Mouse (Mus musculus) left cerebral cortex, adult 2 months (tissue): Measurements from ENCODE around the gene Gm42957. TPM values are rescaled to one million over a fixed set of nuclear protein-coding genes. Genes with fewer than 3 reads are reported as not detected.
"Not testable (repeated sequence)": the region's sequence is repeated elsewhere in the genome, so short reads cannot be mapped to it uniquely, and the experiment has no call there.

ENCODE experiments used
- DNase-seq, 2 experiments: peaks; one replicate each; pipeline ENCODE4 v3.0.0; 2021 to 2022; ENCODE audit warnings: low spot score in 2 of 2, mixed read lengths in 1 of 2; ENCODE audit errors: extremely low spot score in 1 of 2
- H3K27ac ChIP-seq: fragments of 200-600 bp; 2 replicates; pipeline ENCODE4 v1.8.1; 2022
- H3K4me3 ChIP-seq: fragments of 200-600 bp; 2 replicates; pipeline ENCODE4 v1.8.1; 2022
- CTCF ChIP-seq: fragments of 200-600 bp; IDR thresholded peaks from 2 replicates; pipeline ENCODE4 v1.8.1; 2022; ENCODE audit warnings: antibody characterized with exemption, mild to moderate bottlenecking, moderate library complexity
- intact Hi-C: fragments of 180-260 bp; cut with DNase I; formaldehyde crosslinking; loops from one replicate; pipeline ENCODE4 v1.15.1; 2025
- total RNA-seq, 2 experiments: library from RNA; stranded (reverse); gene quantifications; 2 replicates each; pipeline ENCODE4 v1.2.3; 2021

Gene Gm42957
- total RNA-seq, 2 experiments from 2014 or later, result 0.41 to 0.68 TPM

DNA sequence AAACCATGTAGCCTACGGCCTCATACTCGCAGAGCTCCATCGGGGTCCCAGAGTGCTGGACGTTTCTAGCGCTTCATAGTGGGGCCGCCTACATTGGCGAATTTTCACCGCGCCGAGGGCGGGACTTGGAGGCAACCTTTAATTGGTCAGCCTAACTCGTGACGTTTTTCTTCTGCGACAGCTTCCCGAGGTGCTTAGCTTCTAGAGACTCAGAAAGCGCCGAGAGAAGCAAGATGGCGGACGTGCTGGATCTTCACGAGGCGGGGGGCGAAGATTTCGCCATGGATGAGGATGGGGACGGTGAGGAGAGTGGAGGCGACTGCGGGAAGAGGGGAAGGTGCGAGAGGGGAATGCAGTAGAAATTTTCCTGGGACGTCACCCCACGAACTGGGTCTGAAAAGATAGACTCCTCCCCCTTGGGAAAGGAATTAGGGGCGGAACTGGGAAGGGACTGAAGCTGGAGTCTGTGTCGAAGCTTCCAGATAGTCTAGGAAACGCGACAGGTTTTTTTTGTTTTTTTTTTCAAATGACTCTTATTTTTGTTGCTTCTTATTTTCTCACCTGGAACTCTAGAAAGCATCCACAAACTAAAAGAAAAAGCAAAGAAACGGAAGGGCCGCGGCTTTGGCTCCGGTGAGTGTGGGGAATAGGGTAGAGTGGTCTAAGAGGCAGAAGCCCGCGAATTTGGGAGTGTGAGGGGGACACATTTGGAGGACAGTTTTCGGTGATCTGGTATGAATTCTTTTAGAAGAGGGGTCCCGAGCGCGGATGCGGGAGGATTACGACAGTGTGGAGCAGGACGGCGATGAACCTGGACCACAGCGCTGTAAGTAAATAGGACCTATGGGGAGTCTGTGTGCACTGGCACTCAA is 5.3 kb upstream of the Gm42957 start, which contains the start of gene Rbm8a:
Rbm8a (plus strand) TSS at position 205 of the 872 bp plus-strand sequence.
- peak; percentile 95 to 96 for DNase-seq
- TF ChIP-seq CTCF, result no peak
- intact Hi-C loops, result loop anchor here (2.0 kb wide), 1 partner anchor 27 kb away; no protein-coding TSS in a partner anchor
- Histone ChIP-seq H3K4me3 (peak within 1 kb of the TSS; percentile 66), H3K27ac (peak within 1 kb of the TSS; percentile 89)

DNA sequence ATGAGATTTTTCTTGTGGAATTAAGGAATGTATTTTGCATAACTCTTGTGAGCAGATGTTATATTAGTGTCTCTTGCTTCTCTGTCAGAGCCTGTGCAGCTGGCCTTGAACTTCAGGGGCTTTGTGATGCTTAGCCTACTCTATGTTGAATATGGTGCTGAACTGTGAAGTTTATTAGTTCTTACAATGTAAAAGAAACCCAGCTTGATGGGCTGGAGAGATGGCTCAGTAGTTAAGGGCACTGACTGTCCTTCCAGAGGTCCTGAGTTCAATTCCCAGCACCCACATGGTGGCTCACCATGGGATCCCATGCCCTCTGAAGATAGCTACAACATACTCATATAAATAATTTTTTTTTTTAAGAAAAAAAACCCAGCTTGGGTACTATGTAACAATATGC is 3.2 kb upstream of the Gm42957 start:
- Histone ChIP-seq H3K4me3 (no peak overlapping the region), H3K27ac (no peak overlapping the region)
- intact Hi-C loops, result no loop called here
- no peak for TF ChIP-seq CTCF
- no peak for DNase-seq

DNA sequence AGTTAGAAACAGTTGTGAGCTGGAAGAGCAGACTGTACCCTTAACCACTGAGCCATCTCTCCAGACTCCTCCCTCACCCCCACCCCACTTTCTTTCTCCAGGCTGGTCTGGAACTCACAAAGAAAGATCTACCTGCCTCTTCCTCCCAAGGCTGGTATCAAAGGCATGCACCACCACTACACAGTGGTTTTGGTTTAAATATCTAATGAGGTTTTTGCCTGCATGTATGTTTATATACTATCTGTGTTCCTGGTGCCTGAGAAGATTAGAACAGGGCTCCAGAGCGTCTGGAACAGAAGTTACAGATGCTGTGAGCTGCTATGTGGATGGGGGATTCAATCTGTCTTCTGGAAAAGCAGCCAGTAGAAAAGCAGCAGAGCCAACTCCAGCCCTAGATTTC is 1.3 kb upstream of the Gm42957 start:
- no peak for DNase-seq
- H3K4me3 ChIP-seq, result no peak overlapping the region
- intact Hi-C loops, result no loop called here
- TF ChIP-seq CTCF, result no peak
- H3K27ac ChIP-seq, result no peak overlapping the region

DNA sequence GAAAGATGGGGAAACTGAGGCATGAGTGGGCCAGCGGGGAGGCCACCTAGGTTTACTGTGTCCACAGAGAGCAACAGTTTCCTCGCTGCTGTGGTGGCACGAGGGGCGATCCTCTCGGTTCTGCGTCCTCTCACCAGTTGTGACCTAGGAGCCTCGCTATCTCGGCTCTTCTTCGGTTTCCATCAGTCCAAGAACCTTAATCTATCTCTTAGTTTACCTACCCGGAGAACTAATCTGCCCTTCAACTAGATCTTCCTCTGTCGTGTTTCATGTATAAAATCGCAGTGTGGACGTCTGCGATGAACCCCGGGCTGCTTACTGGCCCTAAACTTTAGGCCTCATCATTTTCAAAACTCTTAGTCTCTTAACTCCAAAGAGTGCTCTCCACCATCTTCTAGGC is 632 bp downstream of the Gm42957 start:
- DNase-seq, result no peak
- intact Hi-C loops, result loop anchor here (2.0 kb wide), 1 partner anchor 89 kb away; no protein-coding TSS in a partner anchor
- Histone ChIP-seq H3K27ac (peak overlapping the region; percentile 84), H3K4me3 (peak overlapping the region; percentile 87)
- TF ChIP-seq CTCF, result no peak

DNA sequence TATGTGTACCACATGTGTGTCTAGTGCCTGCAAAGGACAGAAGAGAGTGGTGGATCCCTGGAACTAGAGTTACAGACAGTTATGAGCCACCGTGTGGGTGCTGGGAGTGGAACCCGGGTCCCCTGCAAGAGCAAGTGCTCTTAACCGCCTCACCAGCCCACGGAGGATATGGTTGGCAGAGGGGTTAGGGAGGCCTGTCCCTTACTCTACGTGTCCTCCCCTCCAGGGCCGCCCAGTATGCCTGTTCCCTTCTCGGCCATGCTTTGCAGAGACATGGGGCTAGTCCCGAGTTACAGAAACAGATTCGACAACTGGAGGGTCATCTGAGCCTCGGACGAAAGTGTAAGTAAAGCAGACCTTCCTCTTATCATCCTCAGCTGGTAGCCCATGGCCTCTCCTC is 1.2 kb downstream of the Gm42957 start:
- H3K27ac ChIP-seq, result no peak overlapping the region
- no peak for DNase-seq
- H3K4me3 ChIP-seq, result peak overlapping the region; percentile 87
- intact Hi-C loops, result loop anchor here (2.0 kb wide), 1 partner anchor 90 kb away; no protein-coding TSS in a partner anchor
- TF ChIP-seq CTCF, result no peak

DNA sequence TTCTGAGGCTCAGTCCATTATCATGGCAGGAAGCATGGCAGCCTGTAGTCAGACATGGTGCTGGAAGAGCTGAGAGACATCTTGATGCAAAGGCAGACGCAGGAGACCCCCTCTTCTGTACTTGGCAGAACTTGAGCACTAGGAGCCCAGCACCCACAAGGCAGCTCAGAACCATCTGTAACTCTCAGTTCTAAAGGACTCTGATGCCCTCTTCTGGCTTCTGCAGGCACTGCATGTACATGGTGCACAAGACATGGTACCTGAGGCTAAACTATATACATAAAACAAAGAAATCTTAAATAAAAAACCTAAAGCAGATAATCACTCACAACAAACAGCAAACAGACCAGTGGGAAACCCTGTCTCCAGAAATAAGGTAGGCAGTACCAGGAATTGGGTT is 3.9 kb downstream of the Gm42957 start:
- peak; percentile 42 to 60 for DNase-seq
- no peak overlapping the region for H3K27ac ChIP-seq
- no peak overlapping the region for H3K4me3 ChIP-seq
- intact Hi-C loops, result loop anchor here (2.0 kb wide), 1 partner anchor 58 kb away; no protein-coding TSS in a partner anchor
- peak; percentile 72 for TF ChIP-seq CTCF

DNA sequence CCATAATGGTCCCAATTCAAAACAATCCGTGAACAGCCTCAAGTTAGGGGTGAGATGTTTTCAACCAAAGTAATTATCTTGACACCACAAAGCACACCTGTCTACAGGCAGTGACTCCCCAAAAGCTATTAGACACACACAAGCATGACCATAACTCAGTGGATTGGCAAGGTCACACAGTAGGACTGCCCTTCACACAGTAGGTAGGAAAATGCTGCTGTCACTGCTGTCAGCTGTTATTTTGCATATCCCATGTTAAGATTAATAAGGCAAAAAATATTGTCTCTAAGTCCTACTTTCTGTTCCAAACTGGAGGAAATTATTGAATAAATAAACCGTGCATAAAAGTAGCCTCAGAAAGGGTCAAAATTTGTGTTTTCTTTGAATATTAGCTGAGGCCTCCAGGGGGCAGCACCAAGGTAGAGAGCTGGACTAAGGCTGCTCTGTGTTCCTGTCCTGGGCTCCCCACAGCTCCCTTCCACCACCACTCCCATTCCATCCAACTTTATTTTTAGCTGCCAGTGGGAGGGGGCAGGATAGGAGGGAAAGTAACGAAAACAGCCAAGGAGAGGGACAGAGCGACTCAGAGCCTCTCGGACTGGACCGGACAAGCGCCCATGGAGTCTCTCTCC is 9.9 kb downstream of the Gm42957 start, which contains the start of gene Itga10:
Itga10 (plus strand) TSS at position 567 of the 632 bp plus-strand sequence.
- no peak for DNase-seq
- Histone ChIP-seq H3K4me3 (no peak within 1 kb of the TSS), H3K27ac (no peak within 1 kb of the TSS)
- peak; percentile 70 for TF ChIP-seq CTCF
- intact Hi-C loops, result loop anchor here (2.0 kb wide), 1 partner anchor 16 kb away; no protein-coding TSS in a partner anchor

DNA sequence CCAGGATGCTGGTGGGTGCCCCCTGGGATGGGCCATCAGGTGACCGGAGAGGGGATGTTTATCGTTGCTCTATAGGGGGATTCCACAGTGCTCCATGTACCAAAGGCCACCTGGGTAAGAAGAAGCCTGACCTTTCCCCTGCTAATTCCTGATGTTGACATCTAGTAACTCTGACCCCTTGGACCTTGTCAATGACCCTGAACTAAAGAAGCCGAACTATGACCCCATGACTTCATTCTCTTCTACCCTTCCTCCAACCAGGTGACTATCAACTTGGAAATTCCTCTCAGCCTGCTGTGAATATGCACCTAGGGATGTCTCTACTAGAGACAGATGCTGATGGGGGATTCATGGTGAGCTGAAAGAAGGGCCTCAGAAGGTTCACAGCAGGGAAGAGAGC is 12.1 kb downstream of the Gm42957 start:
- intact Hi-C loops, result no loop called here
- Histone ChIP-seq H3K4me3 (no peak overlapping the region), H3K27ac (no peak overlapping the region)
- no peak for TF ChIP-seq CTCF
- DNase-seq, result no peak

DNA sequence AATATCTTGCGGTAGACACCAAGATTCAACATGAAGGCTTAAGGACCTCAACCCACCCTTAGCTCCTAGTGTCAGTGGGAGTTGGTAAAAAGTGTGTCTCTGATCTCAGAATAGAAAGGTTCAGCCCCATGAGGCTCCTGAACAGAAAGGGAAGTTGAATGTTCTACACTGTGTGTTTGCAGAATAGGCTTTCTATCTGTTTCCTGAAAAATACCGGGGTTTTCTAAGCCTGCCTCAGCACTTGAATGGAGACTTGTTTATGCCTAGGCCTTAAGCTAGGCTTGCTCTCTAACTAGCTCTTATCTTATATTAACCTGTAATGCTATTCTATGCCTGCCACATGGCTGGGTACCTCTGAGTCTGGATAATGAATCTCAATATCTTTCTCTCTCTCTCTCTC is 25.6 kb downstream of the Gm42957 start:
- Histone ChIP-seq H3K27ac (no peak overlapping the region), H3K4me3 (no peak overlapping the region)
- intact Hi-C loops, result loop anchor here (2.0 kb wide), 1 partner anchor 16 kb away; the partner anchor contains the start of gene Itga10
- no peak for TF ChIP-seq CTCF
- no peak for DNase-seq

DNA sequence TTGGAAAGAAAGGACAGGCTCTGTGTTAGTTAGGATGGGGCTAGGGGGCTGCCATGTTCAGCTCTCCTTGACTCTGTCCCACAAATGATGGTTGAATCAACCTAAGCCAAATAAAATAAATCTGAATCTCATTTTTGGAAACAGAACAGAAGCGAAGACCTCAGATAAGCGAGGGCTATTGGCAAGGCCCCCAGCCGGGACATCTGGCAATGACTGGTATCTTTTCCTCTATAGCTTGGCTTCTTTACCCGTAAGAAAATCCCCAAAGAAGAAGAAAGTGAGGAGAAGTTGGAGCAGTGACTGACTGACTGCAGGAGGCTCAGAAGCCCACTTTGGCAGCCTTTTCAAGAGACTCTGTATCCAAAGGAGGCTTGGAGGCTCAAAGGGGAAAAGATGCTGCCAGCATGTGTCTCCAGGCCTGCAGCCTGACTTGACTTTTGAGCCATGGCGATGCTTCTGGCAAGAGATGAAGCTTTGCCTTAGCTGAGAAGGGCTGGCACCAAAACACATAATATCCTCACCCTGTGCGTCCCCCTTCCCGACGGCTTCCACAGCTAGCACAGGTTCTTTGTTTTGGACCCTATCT is 27.6 kb downstream of the Gm42957 start:
- DNase-seq, result no peak
- intact Hi-C loops, result no loop called here
- no peak for TF ChIP-seq CTCF
- no peak overlapping the region; the same call in 1 of the 2 replicates for H3K27ac ChIP-seq
- no peak overlapping the region for H3K4me3 ChIP-seq

DNA sequence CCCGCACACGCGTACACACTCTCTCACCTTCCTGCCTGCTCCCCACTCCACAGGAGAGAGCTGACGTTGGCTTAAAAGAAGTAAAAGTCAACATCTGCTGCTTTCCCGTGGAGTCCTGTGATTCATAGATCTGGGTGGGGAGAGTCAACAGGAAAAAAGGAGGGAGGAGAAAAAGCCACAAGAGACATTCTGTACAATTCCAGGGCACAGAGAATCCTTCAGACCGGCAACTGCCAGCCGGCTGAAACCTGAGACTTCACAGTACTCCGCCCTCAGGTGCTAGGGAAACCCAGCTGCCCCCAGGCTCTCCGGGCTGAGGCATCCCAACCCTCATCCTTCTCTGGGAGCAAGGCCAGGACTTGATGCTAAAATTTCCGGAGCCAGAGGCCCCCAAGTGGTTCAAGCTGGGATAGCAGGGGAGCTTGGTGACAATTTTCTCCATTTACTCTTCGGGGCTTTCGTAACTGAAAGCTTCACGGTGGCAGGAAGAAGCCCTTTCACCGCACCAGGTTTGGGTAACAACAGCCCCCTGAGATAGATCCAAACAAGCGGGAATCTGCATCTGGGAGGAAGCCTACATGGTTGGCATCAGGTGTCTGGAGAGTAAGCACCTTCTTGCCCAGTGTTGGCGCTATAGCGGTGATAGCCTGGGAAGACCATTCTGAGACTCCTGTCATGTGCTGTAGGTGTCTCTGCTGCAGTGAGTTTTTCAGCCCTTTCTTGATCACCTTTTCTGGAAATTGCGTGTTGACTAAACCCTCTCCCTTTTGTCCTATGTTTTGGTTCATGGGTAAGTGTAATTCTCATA is 28.4 kb downstream of the Gm42957 start:
- H3K27ac ChIP-seq, result peak overlapping the region; percentile 34; the same call in 1 of the 2 replicates
- H3K4me3 ChIP-seq, result peak overlapping the region; percentile 39
- peak; percentile 87 for TF ChIP-seq CTCF
- DNase-seq, result peak; percentile 82 to 89
- intact Hi-C loops, result no loop called here

DNA sequence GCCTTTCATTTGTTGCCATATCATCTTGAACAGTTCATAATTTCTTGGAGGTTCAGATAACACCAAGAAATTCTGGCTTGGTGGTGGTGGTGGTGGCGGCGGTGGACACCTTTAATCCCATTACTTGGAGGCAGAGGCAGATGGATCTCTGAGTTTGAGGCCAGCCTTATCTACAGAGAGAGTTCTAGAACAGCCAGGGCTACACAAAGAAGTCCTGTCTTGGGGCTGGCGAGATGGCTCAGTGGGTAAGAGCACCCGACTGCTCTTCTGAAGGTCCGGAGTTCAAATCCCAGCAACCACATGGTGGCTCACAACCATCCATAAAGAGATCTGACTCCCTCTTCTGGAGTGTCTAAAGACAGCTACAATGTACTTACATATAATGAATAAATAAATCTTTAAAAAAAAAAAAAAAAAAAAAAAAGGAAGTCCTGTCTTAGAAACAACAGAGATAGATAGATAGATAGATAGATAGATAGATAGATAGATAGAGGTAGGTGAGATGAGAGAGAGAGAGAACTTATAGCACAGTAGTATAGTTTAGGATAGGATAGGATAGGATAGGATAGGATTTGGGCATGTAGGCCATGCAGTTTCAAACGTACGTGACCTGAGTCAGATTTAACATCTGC is 30.6 kb downstream of the Gm42957 start:
- H3K27ac ChIP-seq, H3K4me3 ChIP-seq, intact Hi-C loops, DNase-seq: not testable (repeated sequence)
